Mouse (Mus musculus): ENCODE data around the gene Gm19935.

The Gm19935 gene

DNA sequence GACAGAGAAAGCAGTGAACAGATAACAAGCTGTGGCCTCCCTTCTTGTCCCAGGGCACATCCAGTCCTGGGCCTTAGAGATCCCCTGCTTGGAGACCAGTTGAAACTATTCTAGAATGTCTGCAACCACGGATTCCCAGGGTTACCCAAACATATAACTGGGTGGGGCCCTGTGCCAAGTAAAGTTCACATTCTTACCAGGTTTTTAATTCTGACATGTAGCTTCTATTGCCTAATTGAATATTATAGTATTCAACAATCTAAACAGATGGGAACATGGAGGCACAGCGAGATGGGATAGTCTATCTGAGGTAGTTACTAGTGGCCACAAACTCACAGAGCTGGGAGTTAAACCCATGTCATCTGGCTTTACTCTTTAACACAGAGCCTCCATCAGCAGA lies at the start of gene Gm19935:
Gene Gm19935, minus strand, starts transcription at position 101 of the 400 bp plus-strand sequence.
- DNase-seq (ENCODE audit: low spot score), result no peak

DNA sequence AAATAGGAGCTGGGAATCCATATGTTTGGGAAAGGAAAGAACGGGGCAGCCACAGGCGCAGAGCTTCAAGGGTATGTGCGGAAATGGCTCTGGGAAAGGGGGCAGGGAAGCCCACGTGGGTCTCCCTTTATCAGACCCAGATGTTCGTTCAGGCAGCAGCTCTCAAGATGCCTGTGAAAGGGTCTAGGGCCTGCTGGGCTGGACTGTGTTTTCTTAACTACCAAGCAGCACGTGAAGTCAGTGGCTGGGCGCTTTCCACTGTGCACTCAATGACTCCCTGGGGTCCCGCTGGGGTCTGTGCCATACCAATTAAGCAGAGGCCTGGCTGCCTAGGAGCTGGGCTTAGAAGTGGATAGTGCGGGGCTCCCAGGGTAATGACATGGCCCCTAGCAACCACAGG lies 44.8 kb upstream of the Gm19935 start:
- DNase-seq (ENCODE audit: low spot score), result no peak

DNA sequence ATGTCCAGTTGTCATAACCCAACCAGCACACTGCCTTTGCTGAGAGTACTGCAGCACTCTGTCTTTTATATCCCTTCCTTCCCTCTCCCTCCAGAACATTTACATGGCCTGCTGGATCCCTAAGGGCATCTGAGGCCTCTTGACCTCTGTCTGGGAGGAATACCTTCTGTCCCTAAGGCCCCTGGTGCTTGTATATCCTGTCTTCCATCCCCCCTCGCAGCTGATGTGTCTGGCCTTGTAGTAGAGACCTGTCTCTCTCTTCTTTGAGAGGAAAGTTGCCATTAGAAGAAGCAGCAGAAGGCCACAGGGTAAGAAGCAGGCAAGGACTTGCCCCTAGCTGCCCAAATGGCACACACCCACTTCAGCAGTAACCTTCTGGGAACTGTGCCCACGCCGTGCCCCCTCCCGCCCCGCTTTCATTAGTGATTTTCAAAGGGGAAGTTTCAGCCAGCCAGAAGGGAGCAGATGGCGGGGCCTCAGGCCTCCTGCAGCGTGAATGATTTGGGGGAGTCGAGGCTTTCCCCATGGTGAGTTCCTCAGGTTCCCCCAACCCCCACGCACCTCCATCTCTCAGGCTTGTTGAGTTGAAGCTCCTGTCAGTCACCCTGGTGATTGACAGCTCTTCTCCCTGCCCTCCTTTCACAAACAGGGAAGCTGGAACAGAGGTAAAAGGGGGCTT lies 44.2 kb upstream of the Gm19935 start:
- DNase-seq (ENCODE audit: low spot score), result no peak

DNA sequence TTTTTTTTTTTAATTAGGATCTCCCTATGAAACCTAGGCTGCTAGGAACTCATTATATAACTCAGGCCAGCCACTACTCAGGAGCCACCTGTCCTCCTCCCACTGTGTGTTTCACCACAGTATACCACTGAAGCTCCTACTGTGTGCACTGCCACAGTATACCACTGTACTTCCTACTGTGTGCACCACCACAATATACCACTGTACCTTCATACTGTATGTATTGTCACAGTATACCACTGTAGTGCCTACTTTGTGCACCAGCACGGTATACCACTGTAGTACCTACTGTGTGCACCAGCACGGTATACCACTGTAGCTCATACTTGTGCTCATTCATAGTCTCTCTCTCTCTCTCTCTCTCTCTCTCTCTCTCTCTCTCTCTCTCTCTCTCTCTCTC lies 40.9 kb upstream of the Gm19935 start:
- no peak for DNase-seq (ENCODE audit: low spot score)

DNA sequence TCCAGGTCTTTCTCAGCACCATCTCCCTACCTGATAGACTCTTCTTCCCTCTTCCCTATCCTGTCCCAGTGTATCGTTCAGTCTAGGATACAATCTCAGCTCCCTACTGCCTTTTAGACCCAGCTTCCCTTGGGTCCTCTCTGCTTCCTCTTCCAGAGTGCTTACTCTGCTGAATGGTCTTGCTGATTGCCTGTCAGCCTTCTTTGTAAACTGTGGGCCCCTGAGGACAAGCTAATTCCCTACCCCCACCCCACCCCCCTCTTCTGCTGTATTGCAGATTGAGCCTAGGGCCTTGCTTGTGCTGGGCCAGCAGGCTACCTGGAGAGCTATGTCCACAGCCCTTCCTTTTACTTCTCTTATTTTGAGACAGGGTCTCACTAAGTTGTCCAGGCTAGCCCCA lies 39.8 kb upstream of the Gm19935 start:
- no peak for DNase-seq (ENCODE audit: low spot score)

DNA sequence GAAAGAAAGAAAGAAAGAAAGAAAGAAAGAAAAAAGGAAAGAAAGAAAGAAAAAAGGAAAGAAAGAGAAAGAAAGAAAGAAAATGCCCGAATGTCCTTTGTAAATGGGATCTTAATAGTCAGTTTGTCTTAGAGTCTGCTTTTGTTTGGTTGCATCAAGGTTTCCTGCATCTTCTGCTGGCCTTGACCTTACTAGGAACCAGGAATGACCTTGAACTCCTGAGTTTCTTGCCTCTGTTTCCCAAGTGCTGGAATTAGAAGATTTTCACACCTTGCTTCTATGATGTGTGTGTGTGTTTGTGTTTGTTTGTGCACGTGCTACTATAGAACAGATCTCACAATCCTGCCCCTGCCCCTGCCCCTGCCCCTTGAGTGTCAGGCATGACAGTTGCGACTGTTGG lies 39.0 kb upstream of the Gm19935 start:
- DNase-seq (ENCODE audit: low spot score), result no peak

DNA sequence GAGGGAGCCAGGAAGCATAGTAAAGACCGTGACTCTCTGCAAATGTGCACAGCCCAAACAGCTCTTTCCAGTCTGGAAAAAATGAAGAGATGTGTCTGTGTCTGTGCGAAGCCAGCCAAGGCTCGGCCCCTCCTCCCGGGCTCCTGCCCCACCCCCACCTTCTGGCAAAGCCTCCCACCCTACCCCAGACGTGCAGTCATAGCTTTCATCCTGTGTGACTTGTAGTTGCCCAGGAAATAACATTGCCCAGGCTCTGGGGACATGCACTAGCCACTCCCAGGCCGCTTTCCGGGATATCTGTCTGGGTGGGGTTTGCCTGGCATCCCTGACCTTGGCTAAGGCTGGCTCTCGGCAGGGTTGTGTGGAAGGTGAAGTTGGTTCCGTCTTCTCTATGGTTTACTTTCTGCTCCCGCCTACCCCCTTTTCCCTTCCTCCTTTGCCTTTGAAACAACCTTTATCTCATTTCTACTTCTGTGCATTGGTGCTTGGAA lies 37.5 kb upstream of the Gm19935 start:
- no peak for DNase-seq (ENCODE audit: low spot score)

DNA sequence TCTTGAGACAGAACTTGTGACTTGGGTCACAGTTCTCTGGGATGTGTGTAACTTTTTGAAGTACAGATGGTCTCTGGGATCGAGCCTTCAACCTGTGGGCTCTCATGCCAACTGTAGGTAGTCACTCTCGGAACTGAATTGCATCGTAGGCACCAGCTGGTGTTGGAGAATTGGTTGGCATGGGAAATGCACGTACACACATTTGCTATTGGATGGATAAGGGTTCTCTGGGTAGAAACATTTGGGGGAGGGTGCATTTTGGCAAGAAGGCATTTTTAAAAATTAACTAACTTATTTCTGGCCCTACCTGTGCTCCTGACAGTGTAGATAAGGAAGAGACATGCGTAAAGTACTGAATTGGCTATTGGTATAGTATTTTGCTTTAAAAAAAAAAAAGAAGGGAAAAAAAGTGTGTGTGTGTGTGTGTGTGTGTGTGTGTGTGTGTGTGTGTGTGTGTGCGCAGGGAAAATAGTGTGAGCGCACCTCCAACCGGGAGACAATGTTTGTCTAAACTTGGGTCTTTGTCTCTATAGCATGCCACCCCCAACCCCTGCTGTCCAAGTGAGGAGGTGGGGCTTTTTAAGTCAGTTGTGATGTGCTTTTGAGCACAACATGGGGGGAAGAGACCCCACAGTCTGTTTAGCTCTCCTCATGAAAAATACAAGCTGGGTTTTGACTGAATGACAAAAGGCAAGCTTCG lies 36.9 kb upstream of the Gm19935 start:
- no peak for DNase-seq (ENCODE audit: low spot score)

DNA sequence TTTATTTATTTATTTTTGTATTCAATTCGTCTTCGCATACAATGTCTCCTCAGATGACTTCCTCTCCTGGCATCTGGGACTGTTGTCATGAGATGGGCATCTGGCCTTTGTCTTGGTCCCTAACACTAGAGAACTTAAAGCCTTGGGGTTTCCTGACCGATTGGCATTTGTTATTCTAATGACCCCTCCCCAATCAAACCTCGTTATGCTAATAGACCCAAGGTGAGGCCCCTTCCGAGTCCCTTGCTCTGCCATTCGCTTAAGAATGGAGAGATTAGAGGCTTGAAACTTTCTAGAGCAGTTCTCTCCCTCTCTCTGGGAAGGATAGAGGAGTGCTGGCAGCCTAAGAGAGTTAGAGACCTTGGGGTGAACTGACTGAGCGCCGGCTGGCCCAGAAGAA lies 34.4 kb upstream of the Gm19935 start:
- DNase-seq (ENCODE audit: low spot score), result no peak

DNA sequence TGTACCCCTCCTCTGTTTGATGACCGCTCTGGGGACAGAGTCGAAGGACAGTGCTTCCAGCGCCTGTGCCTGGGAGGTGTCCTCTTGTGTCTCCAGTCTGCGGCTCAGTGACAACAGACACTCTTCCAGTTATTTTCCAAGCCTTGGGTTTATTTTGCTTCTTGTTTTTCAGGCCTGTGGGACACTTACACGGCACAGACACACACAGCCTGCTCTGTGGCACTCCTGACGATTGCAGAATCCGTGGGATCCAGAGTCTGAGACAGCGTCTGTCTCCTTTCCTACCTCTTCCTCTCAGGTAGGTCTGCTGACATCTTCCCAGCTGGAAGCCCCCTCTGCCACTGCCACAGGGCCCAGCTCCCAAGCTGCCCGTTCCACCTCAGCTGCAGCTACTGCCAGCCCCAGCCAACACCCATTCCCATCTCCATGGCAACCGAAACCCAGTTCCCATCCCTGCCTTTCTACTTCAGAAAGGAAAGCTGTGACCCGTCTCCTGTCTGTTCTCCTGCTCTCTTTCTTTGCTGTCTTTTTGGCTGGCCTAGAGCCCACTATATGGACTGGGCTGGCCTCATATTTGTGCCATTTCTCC lies 32.4 kb upstream of the Gm19935 start:
- DNase-seq (ENCODE audit: low spot score), result no peak

DNA sequence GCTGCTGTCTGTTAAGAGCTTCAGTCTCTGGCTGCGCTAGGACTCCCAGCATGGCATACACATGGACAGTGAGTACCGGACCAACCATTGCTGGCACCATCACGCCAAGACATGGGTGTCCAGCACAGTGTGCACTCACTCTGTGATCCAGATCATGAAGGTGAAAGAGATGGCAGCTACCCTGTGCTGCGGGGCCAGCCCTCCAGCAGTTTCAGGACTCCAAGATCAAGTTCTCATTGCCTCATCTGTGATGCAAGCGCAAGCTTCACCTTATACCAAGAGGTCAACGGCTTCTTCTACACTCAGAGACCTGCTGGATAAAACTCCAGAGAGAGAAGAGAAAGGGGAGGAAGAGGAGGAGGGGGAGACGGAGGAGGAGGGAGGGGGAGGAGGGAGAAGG lies 30.8 kb upstream of the Gm19935 start:
- no peak for DNase-seq (ENCODE audit: low spot score)

DNA sequence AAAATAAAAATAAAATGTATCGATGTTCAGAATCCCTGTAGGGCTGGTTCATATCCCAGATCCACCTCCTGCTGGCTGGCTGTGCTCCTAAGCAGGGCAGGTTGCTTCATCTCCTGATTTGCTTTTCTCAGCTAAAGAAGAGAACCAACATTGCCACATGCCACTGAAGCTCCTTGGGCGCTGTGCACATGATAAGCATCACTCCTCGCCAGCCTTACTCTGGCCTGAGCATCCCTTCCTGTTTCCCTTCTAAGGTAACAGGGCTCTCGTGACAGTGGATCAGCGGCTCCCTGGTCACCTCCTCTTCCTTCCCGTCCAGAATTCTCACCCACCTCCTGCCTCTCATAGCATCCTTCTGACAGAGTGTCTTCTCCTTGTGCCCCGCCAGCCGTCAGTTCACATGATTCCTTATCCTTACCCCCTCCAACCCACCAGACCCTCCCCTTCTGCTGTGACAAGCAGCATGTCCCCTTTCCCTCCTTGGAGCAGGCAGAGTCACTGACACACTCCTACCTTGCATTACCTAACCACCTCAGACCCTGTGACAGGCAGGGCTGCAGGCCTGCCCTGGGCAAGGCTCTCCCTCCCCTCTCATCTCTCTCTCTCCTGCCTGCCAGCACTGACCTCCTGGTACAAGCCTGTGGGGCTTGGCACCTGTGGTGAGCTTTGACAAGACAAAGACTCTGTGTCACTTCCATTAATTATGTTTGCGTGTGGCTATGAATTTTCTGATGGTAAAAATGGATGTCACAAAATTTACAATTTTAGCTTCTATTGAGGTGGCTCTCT lies 27.2 kb upstream of the Gm19935 start:
- DNase-seq (ENCODE audit: low spot score), result no peak

DNA sequence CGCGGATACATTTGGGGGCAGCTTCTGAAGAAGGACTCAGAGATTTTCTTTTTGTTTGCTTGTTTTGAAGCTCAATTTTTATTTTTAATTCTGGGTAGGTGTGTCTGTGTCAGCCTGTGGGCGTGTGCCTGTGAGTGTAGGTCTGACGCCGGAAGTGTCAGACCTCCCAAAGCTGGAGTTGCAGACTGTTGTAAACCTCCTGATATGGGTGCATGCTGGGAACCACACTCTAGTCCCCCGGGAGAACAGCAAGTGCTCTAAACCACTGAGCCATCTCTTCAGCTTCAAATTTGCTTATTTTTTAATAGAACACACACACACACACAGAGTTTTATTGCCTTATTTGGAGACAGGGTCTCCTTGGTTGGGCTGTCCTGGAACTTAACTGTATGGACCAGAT lies 25.9 kb upstream of the Gm19935 start:
- no peak for DNase-seq (ENCODE audit: low spot score)

DNA sequence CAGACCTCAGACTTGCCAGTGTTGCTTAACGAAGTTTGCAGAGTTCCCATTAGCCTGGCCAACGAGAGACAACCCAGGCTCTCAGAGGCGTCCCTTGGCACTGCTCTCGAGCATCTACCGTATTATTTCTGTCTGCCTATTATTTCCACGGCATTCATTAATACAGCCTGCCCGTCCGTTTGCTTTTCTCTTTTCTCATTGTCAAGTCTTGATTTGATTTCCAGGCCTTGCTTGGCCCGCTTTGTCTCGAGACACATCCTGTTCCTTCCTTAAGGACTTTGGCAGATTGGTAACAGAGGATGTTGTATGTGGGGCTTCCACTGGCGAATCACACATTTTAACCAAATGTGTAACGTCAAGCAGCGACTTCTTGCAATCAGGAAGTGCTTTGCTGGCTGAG lies 24.1 kb upstream of the Gm19935 start:
- DNase-seq (ENCODE audit: low spot score), result no peak

DNA sequence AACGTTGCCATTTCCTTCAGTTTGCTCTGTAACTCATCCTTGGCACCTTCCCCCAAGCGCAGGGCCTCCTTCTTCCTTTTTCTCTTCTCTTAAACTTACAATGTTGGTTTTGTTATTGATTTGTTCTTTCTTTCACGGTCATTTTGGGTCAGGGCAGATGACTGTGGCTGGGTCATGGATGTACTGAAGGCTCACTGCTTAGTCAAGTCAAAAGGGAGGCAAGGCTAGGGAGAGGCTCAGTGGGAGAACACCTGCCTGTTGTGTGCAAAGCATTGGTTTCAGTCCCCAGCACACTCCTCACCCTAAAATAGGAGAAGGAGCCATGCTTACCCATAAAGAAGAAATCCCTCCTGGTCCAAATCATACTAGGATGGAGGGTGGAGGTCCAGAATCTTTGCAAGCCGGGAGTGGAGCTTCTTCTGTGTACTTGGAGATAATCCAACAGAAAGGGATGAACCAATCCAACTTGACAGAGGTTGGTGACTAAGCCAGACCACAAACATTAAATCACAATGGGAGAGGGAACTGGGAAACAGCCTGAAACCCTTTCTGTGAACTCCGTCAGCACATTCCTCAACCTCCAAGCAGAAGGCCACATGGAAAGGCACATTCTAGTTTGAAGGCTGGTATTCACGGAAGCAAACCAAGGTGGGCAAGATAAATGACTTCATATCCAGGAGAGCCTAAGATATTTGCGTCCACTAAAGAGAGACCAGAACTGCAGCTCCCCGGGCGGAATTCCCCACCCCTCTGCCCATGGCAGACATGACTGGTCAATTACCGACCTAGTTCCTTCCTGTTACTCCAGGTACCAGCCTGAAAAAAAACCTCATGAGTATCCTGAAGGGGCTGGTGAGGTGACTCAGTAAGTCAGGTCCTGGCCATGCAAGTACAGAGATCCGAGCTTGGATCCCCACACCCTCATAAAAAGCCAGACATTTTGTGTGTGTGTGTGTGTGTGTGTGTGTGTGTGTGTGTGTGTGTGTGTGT lies 22.8 kb upstream of the Gm19935 start:
- DNase-seq (ENCODE audit: low spot score), result no peak

DNA sequence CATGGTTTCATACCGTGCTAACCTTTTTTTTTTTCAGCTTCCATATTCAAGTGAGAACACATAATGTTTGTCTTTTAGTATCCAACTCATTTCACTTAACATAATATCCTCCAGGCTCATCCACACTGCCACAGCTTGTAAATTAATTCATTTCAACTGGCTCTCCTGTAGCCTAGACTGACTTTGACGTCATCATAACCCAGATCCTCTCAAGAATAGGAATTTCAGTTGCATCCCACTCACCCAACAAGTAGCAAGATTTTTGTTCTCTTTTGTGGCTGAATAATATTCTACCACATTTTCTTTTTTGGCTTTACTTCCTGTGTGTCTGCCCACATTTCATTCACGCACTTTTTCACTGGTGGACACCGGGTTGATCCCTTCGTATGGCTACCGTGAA lies 20.2 kb upstream of the Gm19935 start:
- DNase-seq (ENCODE audit: low spot score), result no peak

DNA sequence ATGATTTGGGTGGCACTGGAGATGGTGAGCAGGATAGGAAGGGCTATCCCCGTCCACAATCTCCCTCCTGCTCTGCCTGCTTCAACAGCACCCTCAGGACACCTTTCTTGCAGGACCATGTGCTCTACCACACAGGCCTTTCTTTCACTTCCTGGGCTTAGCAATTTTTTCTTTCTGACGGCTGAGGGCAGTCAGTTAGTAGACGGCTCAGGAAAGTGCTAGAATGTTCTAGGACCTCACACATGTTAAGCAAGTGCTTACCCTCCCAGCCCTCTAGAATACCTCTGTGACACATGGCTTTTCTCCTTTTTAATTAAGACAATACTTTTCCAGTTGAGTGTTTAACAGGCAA lies 17.1 kb upstream of the Gm19935 start:
- no peak for DNase-seq (ENCODE audit: low spot score)

DNA sequence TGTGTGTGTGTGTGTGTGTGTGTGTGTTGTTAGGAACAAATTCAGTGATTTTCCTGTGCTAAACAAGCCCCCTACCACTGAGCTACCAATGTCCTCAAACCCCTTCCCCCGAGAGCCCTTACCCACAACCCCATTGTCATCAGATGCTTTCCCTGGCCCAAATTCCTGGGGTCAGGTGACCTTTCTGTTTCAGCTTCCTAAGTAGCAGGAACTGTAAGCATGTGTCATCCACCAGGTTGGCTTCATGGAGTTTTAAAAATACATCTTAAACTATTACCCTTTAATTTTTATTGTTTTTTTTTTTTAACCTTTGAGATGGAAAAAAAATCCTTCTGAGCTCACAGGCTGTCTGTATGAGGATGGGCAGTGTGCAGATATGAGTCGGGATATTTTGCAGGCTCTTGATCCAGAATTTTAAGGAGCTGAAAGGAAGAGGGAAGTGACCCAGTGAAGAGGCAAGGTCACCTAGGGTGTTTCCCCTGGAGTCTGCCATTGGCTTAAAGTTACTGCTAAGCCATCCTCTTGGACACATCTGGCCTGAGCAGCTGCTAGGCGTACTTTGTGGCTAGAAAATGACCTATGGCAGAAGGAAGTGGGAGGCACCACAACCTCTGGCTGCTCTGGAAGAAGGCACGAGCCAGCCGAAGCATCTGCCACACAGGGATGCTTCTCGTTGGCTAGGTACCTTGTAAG lies 16.6 kb upstream of the Gm19935 start:
- no peak for DNase-seq (ENCODE audit: low spot score)

DNA sequence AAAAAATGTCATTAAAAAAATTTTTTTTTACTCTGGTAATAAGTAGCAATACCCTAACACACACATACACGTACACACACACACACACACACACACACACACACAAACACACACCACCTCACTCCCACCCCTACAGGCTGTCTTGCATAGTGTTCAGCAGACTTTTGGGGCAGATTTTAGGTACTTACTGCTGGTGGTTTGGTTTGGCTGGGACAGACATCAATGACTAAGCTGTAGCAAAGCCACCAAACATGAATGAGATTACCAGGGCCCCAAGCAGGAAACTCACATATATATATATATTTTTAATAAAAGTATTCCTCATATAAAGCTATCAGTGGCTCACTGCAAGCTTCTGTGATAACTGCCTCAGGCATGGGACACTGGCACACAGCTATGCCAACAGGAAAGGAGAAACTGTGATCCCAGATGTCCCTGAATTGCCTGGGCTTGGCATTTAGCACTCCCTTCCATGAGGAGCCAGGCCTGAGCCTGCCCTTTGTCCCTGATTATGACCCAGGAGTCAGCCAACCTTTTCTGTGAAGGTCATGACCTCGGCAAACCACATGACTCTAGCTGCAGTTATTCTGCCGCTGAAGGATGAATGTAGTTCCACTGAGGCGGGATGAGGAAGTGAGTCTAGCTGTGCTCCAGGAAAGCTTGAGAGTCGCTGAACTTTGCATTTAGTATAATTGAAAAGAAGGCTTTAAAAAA lies 15.5 kb upstream of the Gm19935 start:
- no peak for DNase-seq (ENCODE audit: low spot score)

DNA sequence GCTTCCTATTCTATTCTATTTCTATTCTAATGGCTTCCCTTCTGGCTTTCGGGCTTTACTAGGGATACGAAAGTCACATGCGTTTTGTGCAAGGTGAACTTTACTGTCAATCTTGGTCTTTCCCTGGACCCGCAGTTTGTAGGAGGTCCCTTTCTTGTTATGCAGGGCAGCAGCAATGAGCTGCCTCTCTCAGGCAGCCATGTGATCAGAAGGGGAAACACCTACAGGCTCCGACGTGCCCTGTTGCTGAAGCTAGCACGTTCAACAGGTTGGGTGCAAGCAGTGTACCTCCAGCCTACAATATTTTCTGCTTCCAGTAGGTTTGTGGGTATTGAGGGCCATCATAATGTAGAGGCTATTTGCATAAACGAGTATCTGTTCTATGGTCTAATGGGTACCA lies 13.8 kb upstream of the Gm19935 start:
- DNase-seq (ENCODE audit: low spot score), result no peak
